Mouse (Mus musculus): ENCODE data around the gene Cx3cl1. TPM values are rescaled to one million over a fixed set of nuclear protein-coding genes. Genes with fewer than 3 reads are reported as not detected.

Cx3cl1 gene
- total and polyA plus RNA-seq, 2 experiments from 2014 or later: 105 to 111 TPM

GRCm38 (mm10) chr8:94800278-94800968 is 28.6 kb downstream of the Cx3cl1 start:
- Histone ChIP-seq H3K4me3 (ENCODE audit: low read depth, low read length) (no peak overlapping the region), H3K4me1 (ENCODE audit: insufficient read depth, low read length) (no peaks in the 10 kb centered on the region), H3K27me3 (ENCODE audit: insufficient read depth, low read length) (no peaks in the 10 kb centered on the region), H3K36me3 (ENCODE audit: insufficient read depth, low read length) (no peaks in the 10 kb centered on the region), H3K27ac (ENCODE audit: low read depth, low read length) (no peak overlapping the region), H3K9ac (replicated peaks; ENCODE audit: low read length, poor library complexity, severe bottlenecking) (no peak overlapping the region), H3K4me2 (ENCODE audit: low read depth, low read length, poor library complexity, severe bottlenecking) (no peak overlapping the region), H3K9me3 (ENCODE audit: low read length) (no peaks in the 10 kb centered on the region)
- no peak for ATAC-seq (ENCODE audit: low FRiP score)
- DNase-seq (ENCODE audit: low spot score): no peak
- 68% methylated on average over 7 of the region's 7 CpGs for WGBS
- TF ChIP-seq CTCF (IDR thresholded peaks at IDR 0.05): no peak

- WGBS: 46% methylated on average over 14 of the region's 14 CpGs
- no peak for DNase-seq (ENCODE audit: low spot score)
Measured at GRCm38 (mm10) chr8:94801293-94802095, 29.7 kb downstream of the Cx3cl1 start.

DNA sequence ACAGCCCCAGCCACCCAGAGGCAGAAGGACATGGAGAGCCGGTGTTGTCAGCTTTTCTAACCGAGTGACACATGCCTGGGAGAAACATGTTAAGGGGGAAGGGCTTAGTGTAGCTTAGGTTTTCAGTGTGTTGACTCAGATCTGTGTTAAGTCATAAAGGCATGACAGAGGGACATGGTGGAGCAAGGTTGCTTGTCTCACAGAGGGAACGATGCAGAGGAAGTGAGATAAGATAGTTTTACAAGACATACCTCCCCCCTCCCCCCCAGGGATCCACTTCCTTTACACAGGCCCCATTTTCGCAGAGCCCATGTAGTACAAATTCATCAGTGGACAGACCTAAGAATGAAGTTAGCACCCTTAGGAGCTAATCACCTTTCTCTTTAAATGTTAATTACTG is 30.6 kb downstream of the Cx3cl1 start:
- no peaks in the 10 kb centered on the region for H3K27me3 ChIP-seq (ENCODE audit: insufficient read depth, low read length)
- TF ChIP-seq CTCF (IDR thresholded peaks at IDR 0.05): no peak
- no peak overlapping the region for H3K27ac ChIP-seq (ENCODE audit: low read depth, low read length)
- no peak for ATAC-seq (ENCODE audit: low FRiP score)
- no peaks in the 10 kb centered on the region for H3K4me1 ChIP-seq (ENCODE audit: insufficient read depth, low read length)
- no peak overlapping the region for H3K4me3 ChIP-seq (ENCODE audit: low read depth, low read length)
- H3K36me3 ChIP-seq (ENCODE audit: insufficient read depth, low read length): no peaks in the 10 kb centered on the region
- DNase-seq (ENCODE audit: low spot score): no peak
- 86% methylated on average over 4 of the region's 4 CpGs for WGBS
- H3K9me3 ChIP-seq (ENCODE audit: low read length): no peaks in the 10 kb centered on the region
- no peak overlapping the region for H3K4me2 ChIP-seq (ENCODE audit: low read depth, low read length, poor library complexity, severe bottlenecking)
- H3K9ac ChIP-seq (replicated peaks; ENCODE audit: low read length, poor library complexity, severe bottlenecking): no peak overlapping the region

More at GRCm38 (mm10) chr8:94801293-94802095, 29.7 kb downstream of the Cx3cl1 start:
- Histone ChIP-seq H3K9ac (replicated peaks; ENCODE audit: low read length, poor library complexity, severe bottlenecking) (no peak overlapping the region), H3K27ac (ENCODE audit: low read depth, low read length) (no peak overlapping the region), H3K27me3 (ENCODE audit: insufficient read depth, low read length) (no peaks in the 10 kb centered on the region), H3K9me3 (ENCODE audit: low read length) (no peaks in the 10 kb centered on the region), H3K4me1 (ENCODE audit: insufficient read depth, low read length) (no peaks in the 10 kb centered on the region), H3K4me3 (ENCODE audit: low read depth, low read length) (no peak overlapping the region), H3K36me3 (ENCODE audit: insufficient read depth, low read length) (no peaks in the 10 kb centered on the region), H3K4me2 (ENCODE audit: low read depth, low read length, poor library complexity, severe bottlenecking) (no peak overlapping the region)
- no peak for ATAC-seq (ENCODE audit: low FRiP score)
- peak; percentile 66 for TF ChIP-seq CTCF (IDR thresholded peaks at IDR 0.05)

DNA sequence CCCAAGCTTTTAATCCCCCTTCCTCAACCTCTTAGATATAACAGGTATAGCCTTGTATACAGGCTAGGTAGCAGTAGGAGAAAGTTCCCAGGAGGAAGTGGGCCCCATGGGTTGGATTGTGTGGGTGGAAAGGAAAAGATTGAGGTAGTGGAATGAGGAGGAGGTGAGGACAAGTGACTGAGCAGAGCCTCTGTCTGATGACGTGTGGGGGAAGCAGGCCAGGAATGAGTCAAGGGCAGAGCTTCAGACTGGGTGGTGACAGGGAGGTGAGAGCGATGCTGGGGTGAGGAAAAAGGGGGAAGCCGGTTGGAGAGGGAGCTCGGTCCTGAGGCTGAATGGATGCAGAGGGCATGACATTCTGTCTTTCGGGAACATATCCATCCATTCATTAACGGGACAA is 31.7 kb downstream of the Cx3cl1 start:
- Histone ChIP-seq H3K36me3 (ENCODE audit: insufficient read depth, low read length) (no peaks in the 10 kb centered on the region), H3K27ac (ENCODE audit: low read depth, low read length) (no peak overlapping the region), H3K9ac (replicated peaks; ENCODE audit: low read length, poor library complexity, severe bottlenecking) (no peak overlapping the region), H3K4me1 (ENCODE audit: insufficient read depth, low read length) (no peaks in the 10 kb centered on the region), H3K4me3 (ENCODE audit: low read depth, low read length) (no peak overlapping the region), H3K27me3 (ENCODE audit: insufficient read depth, low read length) (no peaks in the 10 kb centered on the region), H3K9me3 (ENCODE audit: low read length) (no peaks in the 10 kb centered on the region), H3K4me2 (ENCODE audit: low read depth, low read length, poor library complexity, severe bottlenecking) (no peak overlapping the region)
- no peak for DNase-seq (ENCODE audit: low spot score)
- ATAC-seq (ENCODE audit: low FRiP score): no peak
- no peak for TF ChIP-seq CTCF (IDR thresholded peaks at IDR 0.05)
- 77% methylated on average over 6 of the region's 6 CpGs for WGBS

DNA sequence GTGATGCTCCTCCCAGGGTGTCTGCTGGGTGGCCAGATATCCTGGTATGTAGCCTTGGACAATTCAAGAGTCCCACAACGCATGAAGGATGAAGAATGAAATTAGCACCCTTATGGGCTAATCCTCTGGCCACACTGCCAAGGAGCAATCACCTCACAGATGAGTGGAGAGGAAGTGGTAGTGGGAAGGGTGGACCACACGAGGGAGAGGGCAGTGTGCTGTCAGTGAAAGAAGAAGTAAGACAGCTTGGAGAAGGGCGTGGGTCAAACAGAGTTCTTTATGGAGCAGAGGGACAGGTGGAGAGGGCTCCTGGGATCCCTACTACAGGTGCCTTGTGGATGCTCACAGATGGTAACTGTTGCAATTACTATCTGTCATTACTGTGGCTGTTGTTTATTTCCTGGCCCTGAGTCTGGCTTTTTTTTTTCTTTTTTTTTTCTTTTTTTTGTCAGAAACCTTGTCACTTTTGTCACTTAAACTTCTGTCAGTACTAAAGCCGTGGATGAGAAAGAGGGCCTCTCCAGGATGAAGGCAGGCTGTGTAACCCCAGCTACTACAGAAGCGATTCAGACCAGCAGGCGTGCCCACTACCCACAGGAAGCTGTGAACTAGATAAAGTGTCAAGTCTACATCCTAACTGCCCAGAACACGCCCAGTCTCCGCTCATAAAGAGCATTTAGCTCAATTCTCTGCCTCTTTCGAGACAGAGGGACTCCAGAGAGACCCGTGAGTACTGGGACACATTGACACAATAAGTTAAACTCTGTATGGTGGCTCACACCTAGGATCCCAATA is 32.9 kb downstream of the Cx3cl1 start:
- DNase-seq (ENCODE audit: low spot score): no peak
- Histone ChIP-seq H3K27me3 (ENCODE audit: insufficient read depth, low read length) (no peaks in the 10 kb centered on the region), H3K9ac (replicated peaks; ENCODE audit: low read length, poor library complexity, severe bottlenecking) (no peak overlapping the region), H3K4me2 (ENCODE audit: low read depth, low read length, poor library complexity, severe bottlenecking) (no peak overlapping the region), H3K4me3 (ENCODE audit: low read depth, low read length) (no peak overlapping the region), H3K4me1 (ENCODE audit: insufficient read depth, low read length) (no peaks in the 10 kb centered on the region), H3K9me3 (ENCODE audit: low read length) (no peaks in the 10 kb centered on the region), H3K27ac (ENCODE audit: low read depth, low read length) (no peak overlapping the region), H3K36me3 (ENCODE audit: insufficient read depth, low read length) (no peaks in the 10 kb centered on the region)
- no peak for ATAC-seq (ENCODE audit: low FRiP score)
- 80% methylated on average over 10 of the region's 10 CpGs for WGBS
- no peak for TF ChIP-seq CTCF (IDR thresholded peaks at IDR 0.05)
